Mouse (Mus musculus): ENCODE measurements around the gene Zfp52.
A peak's percentile ranks its signal among the peaks of the same experiment; 100 is the strongest.

The Zfp52 gene

GRCm38 (mm10) chr17:21532101-21532951, 3.0 kb upstream of the Zfp52 start:
- TF ChIP-seq GATA4 (IDR thresholded peaks at IDR 0.05; ENCODE audit: insufficient replicate concordance, low read length): no peak; the same call in 1 of the 2 replicates

- no peak for TF ChIP-seq GATA4 (IDR thresholded peaks at IDR 0.05; ENCODE audit: insufficient replicate concordance, low read length)
These were observed 1.4 kb upstream of the Zfp52 start for GRCm38 (mm10) chr17:21533961-21534360.

GRCm38 (mm10) chr17:21534460-21535095, 761 bp upstream of the Zfp52 start:
- TF ChIP-seq GATA4 (IDR thresholded peaks at IDR 0.05; ENCODE audit: insufficient replicate concordance, low read length): peak; percentile 55; the same call in 1 of the 2 replicates

- TF ChIP-seq GATA4 (IDR thresholded peaks at IDR 0.05; ENCODE audit: insufficient replicate concordance, low read length): no peak
These were observed 757 bp downstream of the Zfp52 start for GRCm38 (mm10) chr17:21536096-21536495.

GRCm38 (mm10) chr17:21536676-21537075, 1.3 kb downstream of the Zfp52 start:
- no peak for TF ChIP-seq GATA4 (IDR thresholded peaks at IDR 0.05; ENCODE audit: insufficient replicate concordance, low read length)

GRCm38 (mm10) chr17:21557831-21558230, 22.5 kb downstream of the Zfp52 start:
- no peak for TF ChIP-seq GATA4 (IDR thresholded peaks at IDR 0.05; ENCODE audit: insufficient replicate concordance, low read length)

- no peak for TF ChIP-seq GATA4 (IDR thresholded peaks at IDR 0.05; ENCODE audit: insufficient replicate concordance, low read length)
These were observed 30.9 kb downstream of the Zfp52 start for GRCm38 (mm10) chr17:21566220-21566619.

- TF ChIP-seq GATA4 (IDR thresholded peaks at IDR 0.05; ENCODE audit: insufficient replicate concordance, low read length): no peak
These were observed 31.5 kb downstream of the Zfp52 start, which contains the start of gene Zfp948 for GRCm38 (mm10) chr17:21566728-21567349. Gene Zfp948, plus strand, starts transcription at chr17:21567008.

GRCm38 (mm10) chr17:21567696-21568095, 32.4 kb downstream of the Zfp52 start:
- TF ChIP-seq GATA4 (IDR thresholded peaks at IDR 0.05; ENCODE audit: insufficient replicate concordance, low read length): no peak

GRCm38 (mm10) chr17:21579080-21579479, 43.7 kb downstream of the Zfp52 start:
- no peak for TF ChIP-seq GATA4 (IDR thresholded peaks at IDR 0.05; ENCODE audit: insufficient replicate concordance, low read length)

- TF ChIP-seq GATA4 (IDR thresholded peaks at IDR 0.05; ENCODE audit: insufficient replicate concordance, low read length): no peak
These were observed 44.3 kb downstream of the Zfp52 start for GRCm38 (mm10) chr17:21579493-21580175.

- no peak for TF ChIP-seq GATA4 (IDR thresholded peaks at IDR 0.05; ENCODE audit: insufficient replicate concordance, low read length)
These were observed 50.2 kb downstream of the Zfp52 start for GRCm38 (mm10) chr17:21585521-21585920.
